Mouse (Mus musculus) forebrain, embryonic 13.5 days (tissue): ENCODE results near the gene Ucn. TPM values are rescaled to one million over a fixed set of nuclear protein-coding genes. Genes with fewer than 3 reads are reported as not detected.

Experiments used
- ATAC-seq: fragments of 200-750 bp; cut with Nextera tagmentation; 2 replicates; pipeline ENCODE4 v1.8.0; 2017
- H3K27ac ChIP-seq: fragments of 300-500 bp; sonication (generic); 2 replicates; pipeline ENCODE4 v1.5.1; 2015; ENCODE audit warnings: inconsistent platforms, mild to moderate bottlenecking, moderate library complexity
- H3K27me3 ChIP-seq: fragments of 300-500 bp; sonication (generic); 2 replicates; pipeline ENCODE4 v1.6.1; 2015; ENCODE audit warnings: mild to moderate bottlenecking, inconsistent platforms
- H3K36me3 ChIP-seq: fragments of 300-500 bp; sonication (generic); 2 replicates; pipeline ENCODE4 v1.6.1; 2015; ENCODE audit warnings: mild to moderate bottlenecking, inconsistent platforms; ENCODE audit not compliant: poor library complexity, severe bottlenecking
- H3K4me1 ChIP-seq: fragments of 300-500 bp; sonication (generic); 2 replicates; pipeline ENCODE4 v1.6.1; 2015; ENCODE audit warnings: inconsistent platforms
- H3K4me2 ChIP-seq: fragments of 300-500 bp; sonication (generic); 2 replicates; pipeline ENCODE4 v1.6.1; 2015; ENCODE audit warnings: inconsistent platforms, mild to moderate bottlenecking, moderate library complexity
- H3K4me3 ChIP-seq: fragments of 300-500 bp; sonication (generic); 2 replicates; pipeline ENCODE4 v1.5.1; 2015; ENCODE audit warnings: mild to moderate bottlenecking, inconsistent platforms
- H3K9ac ChIP-seq: fragments of 300-500 bp; sonication (generic); 2 replicates; pipeline ENCODE4 v1.6.1; 2015; ENCODE audit warnings: mild to moderate bottlenecking, inconsistent platforms
- H3K9me3 ChIP-seq: fragments of 300-500 bp; sonication (generic); replicated peaks from 2 replicates; pipeline ENCODE4 v1.6.1; 2016; ENCODE audit warnings: inconsistent platforms
- WGBS: fragments of 180-500 bp; shearing (Covaris S2); methylation state at CpG from one replicate; pipeline ENCODE4 v1.1.7; 2015; 5-methylcytosine and 5-hydroxymethylcytosine counted together
- polyA plus RNA-seq: library from polyadenylated mRNA; unstranded; fragments of >200 nt; fragmentation: Nextera tagmentation; extraction: Ambion mirVana; gene quantifications from 2 replicates; pipeline ENCODE4 v1.2.1, GENCODE M21; 2015

Ucn gene
- polyA plus RNA-seq, 1 experiment from 2014 or later: not detected

DNA sequence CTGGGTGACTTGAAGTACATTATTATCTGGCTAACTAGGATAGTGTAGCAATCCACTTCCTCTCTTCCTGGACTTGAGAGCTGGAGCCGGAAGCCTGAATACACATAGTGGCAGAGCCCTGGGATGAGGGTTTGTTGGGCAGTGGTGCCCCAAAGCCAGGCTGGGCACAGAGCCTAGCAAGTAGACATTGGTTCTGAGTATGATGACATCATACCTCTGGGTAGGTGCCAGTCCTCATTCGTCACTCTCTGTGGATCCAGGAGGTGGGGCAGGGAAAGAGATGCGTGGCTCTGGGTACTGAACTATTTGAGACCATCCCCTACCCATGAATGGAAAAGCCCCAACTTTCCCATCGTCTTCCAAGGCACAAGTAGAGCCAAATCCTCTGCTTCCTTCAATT, 11.2 kb upstream of the Ucn start:
- Histone ChIP-seq H3K4me3 (no peak overlapping the region), H3K4me2 (no peak overlapping the region), H3K4me1 (peaks cover 13% of the 10 kb centered on the region), H3K9ac (no peak overlapping the region), H3K36me3 (peaks cover 24% of the 10 kb centered on the region; the same call in 1 of the 2 replicates), H3K27ac (no peak overlapping the region), H3K9me3 (no peaks in the 10 kb centered on the region), H3K27me3 (no peaks in the 10 kb centered on the region)
- WGBS: 87% methylated on average over 4 of the region's 4 CpGs
- ATAC-seq: no peak

GRCm38 (mm10) chr5:31138968-31139425, 368 bp upstream of the Ucn start:
- WGBS: 17% methylated on average over 9 of the region's 9 CpGs
- H3K27ac ChIP-seq: no peak overlapping the region
- no peaks in the 10 kb centered on the region for H3K9me3 ChIP-seq
- no peak overlapping the region for H3K4me2 ChIP-seq
- no peak overlapping the region for H3K9ac ChIP-seq
- peaks cover 20% of the 10 kb centered on the region for H3K4me1 ChIP-seq
- no peak for ATAC-seq
- no peak overlapping the region for H3K4me3 ChIP-seq
- peaks cover 18% of the 10 kb centered on the region for H3K36me3 ChIP-seq
- H3K27me3 ChIP-seq: peaks cover 61% of the 10 kb centered on the region

DNA sequence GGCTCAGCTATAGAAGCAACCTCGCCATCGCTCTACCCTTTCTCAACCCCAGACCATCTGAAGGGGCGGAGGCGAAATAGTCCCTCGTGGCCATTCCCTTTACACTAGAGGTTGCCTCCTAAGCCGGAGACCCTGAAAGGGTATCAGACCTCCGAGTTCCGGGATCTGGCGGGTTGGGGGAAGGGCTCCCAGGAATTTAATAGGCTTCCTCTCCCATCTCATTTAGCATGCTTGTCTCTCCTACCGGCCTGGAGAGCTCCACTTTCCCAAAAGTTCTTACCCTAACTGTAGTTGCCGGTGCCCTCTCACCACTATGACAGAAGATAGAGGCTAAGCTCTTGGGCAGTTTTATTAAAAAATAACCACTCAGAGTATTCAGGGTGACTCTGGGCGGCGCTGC, 971 bp downstream of the Ucn start:
- H3K9ac ChIP-seq: no peak overlapping the region
- peak overlapping the region; percentile 52 for H3K4me2 ChIP-seq
- peaks cover 11% of the 10 kb centered on the region for H3K36me3 ChIP-seq
- peak overlapping the region; percentile 27 for H3K4me3 ChIP-seq
- under 1% methylated on average over 13 of the region's 13 CpGs for WGBS
- peaks cover 20% of the 10 kb centered on the region for H3K4me1 ChIP-seq
- H3K27ac ChIP-seq: no peak overlapping the region
- no peaks in the 10 kb centered on the region for H3K9me3 ChIP-seq
- peaks cover 69% of the 10 kb centered on the region for H3K27me3 ChIP-seq
- no peak for ATAC-seq

- Histone ChIP-seq H3K36me3 (peaks cover 10% of the 10 kb centered on the region), H3K4me3 (peak overlapping the region; percentile 27), H3K27me3 (peaks cover 73% of the 10 kb centered on the region), H3K9me3 (no peaks in the 10 kb centered on the region), H3K27ac (no peak overlapping the region), H3K4me2 (peak overlapping the region; percentile 52), H3K9ac (no peak overlapping the region; the same call in 1 of the 2 replicates), H3K4me1 (peaks cover 20% of the 10 kb centered on the region)
- 0 out of 2 replicates have a peak, but pooled peaks have one; percentile 24 for ATAC-seq
- WGBS: under 1% methylated on average over 33 of the region's 33 CpGs
Observed at GRCm38 (mm10) chr5:31136730-31137424, 1.8 kb downstream of the Ucn start.

- H3K9ac ChIP-seq: no peak overlapping the region
- no peak overlapping the region for H3K4me3 ChIP-seq
- no peak for ATAC-seq
- no peaks in the 10 kb centered on the region for H3K4me1 ChIP-seq
- no peaks in the 10 kb centered on the region; the same call in 1 of the 2 replicates for H3K27me3 ChIP-seq
- no peak overlapping the region for H3K27ac ChIP-seq
- H3K9me3 ChIP-seq: no peaks in the 10 kb centered on the region
- WGBS: 44% methylated on average over 5 of the region's 5 CpGs
- no peak overlapping the region for H3K4me2 ChIP-seq
- no peaks in the 10 kb centered on the region for H3K36me3 ChIP-seq
Observed at GRCm38 (mm10) chr5:31126050-31126449, 12.6 kb downstream of the Ucn start.

DNA sequence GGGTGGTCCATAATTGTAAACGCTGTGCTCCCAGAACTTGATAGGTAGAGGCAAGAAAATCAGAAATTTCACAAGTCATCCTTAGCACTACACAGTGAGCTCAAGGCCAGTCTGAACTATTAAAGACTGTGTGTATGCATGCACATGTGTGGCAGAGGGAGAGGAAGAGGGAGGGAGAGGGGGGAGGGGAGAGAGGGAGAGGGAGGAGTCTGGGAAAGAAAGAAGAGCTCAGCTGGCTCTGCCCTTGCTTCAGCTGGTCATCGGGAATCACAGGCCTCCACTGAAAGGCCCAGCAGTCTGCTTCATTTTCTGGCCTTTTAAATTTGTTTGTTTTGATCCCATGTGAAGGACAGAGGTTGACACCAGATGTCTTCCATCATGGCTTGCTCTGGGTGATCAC, 15.1 kb downstream of the Ucn start:
- Histone ChIP-seq H3K27ac (no peak overlapping the region), H3K9me3 (no peaks in the 10 kb centered on the region), H3K4me1 (no peaks in the 10 kb centered on the region), H3K4me2 (no peak overlapping the region), H3K27me3 (no peaks in the 10 kb centered on the region), H3K9ac (no peak overlapping the region), H3K4me3 (no peak overlapping the region), H3K36me3 (no peaks in the 10 kb centered on the region)
- WGBS: 48% methylated on average over 2 of the region's 2 CpGs
- ATAC-seq: no peak

GRCm38 (mm10) chr5:31121111-31121510, 17.5 kb downstream of the Ucn start:
- Histone ChIP-seq H3K9ac (no peak overlapping the region), H3K36me3 (no peaks in the 10 kb centered on the region), H3K4me1 (no peaks in the 10 kb centered on the region), H3K27ac (no peak overlapping the region), H3K4me3 (no peak overlapping the region), H3K9me3 (no peaks in the 10 kb centered on the region), H3K4me2 (no peak overlapping the region), H3K27me3 (0 out of 2 replicates have a peak, but pooled peaks cover 3% of the 10 kb centered on the region)
- no peak for ATAC-seq
- WGBS: 91% methylated on average over 8 of the region's 8 CpGs

DNA sequence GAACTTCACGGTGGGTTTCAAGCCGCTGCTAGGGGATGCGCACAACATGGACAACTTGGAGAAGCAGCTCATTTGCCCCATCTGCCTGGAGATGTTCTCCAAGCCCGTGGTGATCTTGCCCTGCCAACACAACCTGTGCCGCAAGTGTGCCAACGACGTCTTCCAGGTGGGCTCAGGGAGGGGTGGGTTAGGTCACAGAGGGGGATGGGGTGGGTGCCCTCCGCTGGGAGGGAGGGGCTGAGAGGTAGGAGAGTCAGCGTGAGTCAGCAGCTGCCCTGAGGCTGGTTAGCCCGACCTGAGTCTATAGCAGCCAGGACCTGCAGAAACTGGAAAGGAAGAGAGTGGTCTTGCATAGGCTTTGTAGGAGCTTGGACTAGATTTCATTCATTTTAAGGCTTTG, 21.7 kb downstream of the Ucn start:
- H3K27me3 ChIP-seq: 0 out of 2 replicates have a peak, but pooled peaks cover 3% of the 10 kb centered on the region
- H3K4me1 ChIP-seq: no peaks in the 10 kb centered on the region
- H3K4me3 ChIP-seq: no peak overlapping the region
- H3K36me3 ChIP-seq: no peaks in the 10 kb centered on the region
- WGBS: 35% methylated on average over 10 of the region's 10 CpGs
- no peak for ATAC-seq
- no peak overlapping the region for H3K4me2 ChIP-seq
- H3K9me3 ChIP-seq: no peaks in the 10 kb centered on the region
- H3K27ac ChIP-seq: no peak overlapping the region
- no peak overlapping the region for H3K9ac ChIP-seq

DNA sequence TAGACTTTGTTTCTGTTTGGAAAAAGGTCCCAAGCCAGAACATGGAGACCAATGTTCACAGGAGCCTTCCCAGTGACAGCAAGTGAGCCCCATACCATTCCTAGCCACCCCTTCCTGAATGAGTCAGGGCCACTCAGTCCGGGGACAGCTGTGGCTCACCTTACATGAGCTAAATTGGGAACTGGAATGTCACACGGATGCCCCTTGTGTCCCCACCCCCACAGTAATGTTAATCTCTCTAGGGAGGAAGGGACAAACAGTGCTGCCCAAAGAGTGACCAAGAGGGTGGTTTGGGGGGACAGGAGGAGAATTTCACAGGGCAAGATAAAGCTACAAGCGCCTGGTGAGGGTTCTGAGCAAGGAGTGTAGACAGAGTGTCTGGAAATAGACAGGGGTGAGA, 22.3 kb downstream of the Ucn start, which contains the start of gene Trim54:
Gene Trim54, plus strand, starts transcription at position 359 of the 400 bp plus-strand sequence.
- no peak for ATAC-seq
- H3K36me3 ChIP-seq: no peaks in the 10 kb centered on the region
- H3K4me2 ChIP-seq: no peak within 1 kb of the TSS
- no peak within 1 kb of the TSS for H3K4me3 ChIP-seq
- H3K4me1 ChIP-seq: no peaks in the 10 kb centered on the region
- 50% methylated on average over 3 of the region's 3 CpGs for WGBS
- H3K27ac ChIP-seq: no peak within 1 kb of the TSS
- H3K9ac ChIP-seq: no peak within 1 kb of the TSS
- no peaks in the 10 kb centered on the region for H3K9me3 ChIP-seq
- 0 out of 2 replicates have a peak, but pooled peaks cover 3% of the 10 kb centered on the region for H3K27me3 ChIP-seq

DNA sequence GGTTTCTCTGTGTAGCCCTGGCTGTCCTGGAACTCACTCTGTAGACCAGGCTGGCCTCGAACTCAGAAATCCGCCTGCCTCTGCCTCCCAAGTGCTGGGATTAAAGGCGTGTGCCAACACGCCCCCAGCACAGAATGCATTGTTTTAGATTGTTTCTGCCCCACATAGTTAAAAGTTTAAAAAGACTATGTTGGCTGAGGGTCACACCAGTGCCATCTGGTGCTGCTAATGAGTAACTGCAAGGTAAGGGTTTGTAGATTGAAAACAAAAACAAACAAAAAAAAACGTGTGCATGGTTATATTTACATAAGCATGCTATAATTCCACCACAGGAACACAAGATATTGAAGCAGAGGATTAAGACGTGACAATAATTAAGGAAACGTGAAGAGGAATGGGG, 27.8 kb downstream of the Ucn start:
- no peak for ATAC-seq
- H3K4me1 ChIP-seq: no peaks in the 10 kb centered on the region
- H3K9ac ChIP-seq: no peak overlapping the region
- H3K27ac ChIP-seq: no peak overlapping the region
- H3K4me2 ChIP-seq: no peak overlapping the region
- H3K36me3 ChIP-seq: no peaks in the 10 kb centered on the region
- WGBS: 40% methylated on average over 7 of the region's 7 CpGs
- H3K27me3 ChIP-seq: no peaks in the 10 kb centered on the region
- H3K4me3 ChIP-seq: no peak overlapping the region
- no peaks in the 10 kb centered on the region; the same call in 1 of the 2 replicates for H3K9me3 ChIP-seq

DNA sequence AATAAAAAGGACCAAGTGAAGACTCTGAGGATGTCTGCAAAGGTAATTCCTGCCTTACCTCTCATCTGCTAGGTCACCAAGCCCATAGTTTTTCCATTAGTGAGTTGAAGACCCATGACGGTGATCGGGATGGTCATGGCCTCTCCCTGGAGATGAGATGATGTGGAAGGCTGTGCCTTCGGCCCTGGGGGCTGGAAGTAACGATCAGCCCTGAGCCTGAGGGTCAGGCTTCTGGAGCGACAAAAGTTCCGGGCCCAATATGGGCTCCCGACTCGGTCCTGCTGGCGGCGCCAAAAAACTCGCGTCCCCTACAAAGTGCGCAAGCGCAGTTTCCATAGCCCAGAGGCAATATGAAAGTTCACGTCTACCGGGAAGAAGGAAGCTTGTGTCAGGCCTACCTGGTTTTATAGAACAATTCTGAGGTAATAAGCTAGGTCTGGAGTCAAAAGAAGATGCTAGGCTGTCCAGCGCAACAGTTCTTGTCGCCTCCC, 30.6 kb downstream of the Ucn start, which contains the start of gene Slc30a3:
Gene Slc30a3, minus strand, starts transcription at position 238 of the 491 bp plus-strand sequence.
- no peaks in the 10 kb centered on the region for H3K36me3 ChIP-seq
- H3K9me3 ChIP-seq: no peaks in the 10 kb centered on the region; the same call in 1 of the 2 replicates
- H3K9ac ChIP-seq: no peak within 1 kb of the TSS
- no peaks in the 10 kb centered on the region for H3K4me1 ChIP-seq
- H3K4me3 ChIP-seq: no peak within 1 kb of the TSS
- H3K4me2 ChIP-seq: no peak within 1 kb of the TSS
- H3K27ac ChIP-seq: no peak within 1 kb of the TSS
- no peak for ATAC-seq
- H3K27me3 ChIP-seq: 0 out of 2 replicates have a peak, but pooled peaks cover 2% of the 10 kb centered on the region
- WGBS: 92% methylated on average over 18 of the region's 18 CpGs

DNA sequence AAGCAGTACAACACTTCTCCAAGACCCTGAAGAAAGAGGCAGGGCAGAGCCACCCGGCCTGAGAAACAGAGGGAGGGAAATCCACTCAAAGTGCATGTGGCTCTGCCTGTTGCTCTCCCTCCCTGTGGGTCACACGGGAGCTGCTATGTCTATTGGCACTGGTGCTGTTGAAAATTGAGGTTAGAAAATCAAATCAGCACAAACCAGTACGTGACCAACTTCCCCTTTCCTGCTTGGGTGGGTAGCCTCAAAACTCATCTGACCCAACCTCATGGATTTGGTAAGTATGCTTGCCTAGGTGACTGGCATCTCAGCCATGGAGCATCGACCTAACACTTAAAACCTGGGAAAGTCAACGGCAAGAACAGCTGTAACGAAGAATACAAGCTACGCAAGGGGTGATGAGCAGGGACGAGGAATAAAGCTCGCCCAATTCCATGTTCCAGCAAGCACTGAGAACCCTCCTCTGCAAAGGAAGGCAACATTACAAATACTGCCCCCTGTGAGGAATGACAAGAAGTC, 32.8 kb downstream of the Ucn start, which contains the start of gene Dnajc5g:
Gene Dnajc5g, plus strand, starts transcription at position 472 of the 522 bp plus-strand sequence.
- no peaks in the 10 kb centered on the region for H3K36me3 ChIP-seq
- no peak within 1 kb of the TSS for H3K4me2 ChIP-seq
- 0 out of 2 replicates have a peak, but pooled peaks cover 2% of the 10 kb centered on the region for H3K27me3 ChIP-seq
- H3K9me3 ChIP-seq: no peaks in the 10 kb centered on the region; the same call in 1 of the 2 replicates
- no peak within 1 kb of the TSS for H3K9ac ChIP-seq
- H3K4me1 ChIP-seq: no peaks in the 10 kb centered on the region
- H3K4me3 ChIP-seq: no peak within 1 kb of the TSS
- no peak within 1 kb of the TSS for H3K27ac ChIP-seq
- 89% methylated on average over 9 of the region's 9 CpGs for WGBS
- no peak for ATAC-seq
